Mouse (Mus musculus): ENCODE results near the gene Pstk. TPM values are rescaled to one million over a fixed set of nuclear protein-coding genes. Genes with fewer than 3 reads are reported as not detected.

The Pstk gene
- polyA plus RNA-seq, 1 experiment = 23.9 TPM

GRCm38 (mm10) chr7:131337502-131338068, 33.4 kb upstream of the Pstk start:
- H3K36me3 ChIP-seq (ENCODE audit: control insufficient read depth, insufficient read depth, low read length) = peaks cover 4% of the 10 kb centered on the region
- no peak overlapping the region for H3K4me3 ChIP-seq (ENCODE audit: extremely low read depth, insufficient read depth, insufficient read length)
- DNase-seq (ENCODE audit: low read depth in 1 of 2, low spot score in 2 of 2) = no peak
- 85% methylated on average over 8 of the region's 8 CpGs for WGBS
- no peak overlapping the region for H3K27ac ChIP-seq (ENCODE audit: insufficient read depth, low read length)
- TF ChIP-seq POLR2A (IDR thresholded peaks at IDR 0.05; ENCODE audit: low read depth, low read length) (no peak), CTCF (IDR thresholded peaks at IDR 0.05; ENCODE audit: extremely low read depth, insufficient read depth, insufficient read length, insufficient replicate concordance) (no peak)
- H3K4me1 ChIP-seq (ENCODE audit: control insufficient read depth, insufficient read depth, insufficient read length) = no peaks in the 10 kb centered on the region
- H3K27me3 ChIP-seq (ENCODE audit: control insufficient read depth, insufficient read depth, low read length) = no peaks in the 10 kb centered on the region

DNA sequence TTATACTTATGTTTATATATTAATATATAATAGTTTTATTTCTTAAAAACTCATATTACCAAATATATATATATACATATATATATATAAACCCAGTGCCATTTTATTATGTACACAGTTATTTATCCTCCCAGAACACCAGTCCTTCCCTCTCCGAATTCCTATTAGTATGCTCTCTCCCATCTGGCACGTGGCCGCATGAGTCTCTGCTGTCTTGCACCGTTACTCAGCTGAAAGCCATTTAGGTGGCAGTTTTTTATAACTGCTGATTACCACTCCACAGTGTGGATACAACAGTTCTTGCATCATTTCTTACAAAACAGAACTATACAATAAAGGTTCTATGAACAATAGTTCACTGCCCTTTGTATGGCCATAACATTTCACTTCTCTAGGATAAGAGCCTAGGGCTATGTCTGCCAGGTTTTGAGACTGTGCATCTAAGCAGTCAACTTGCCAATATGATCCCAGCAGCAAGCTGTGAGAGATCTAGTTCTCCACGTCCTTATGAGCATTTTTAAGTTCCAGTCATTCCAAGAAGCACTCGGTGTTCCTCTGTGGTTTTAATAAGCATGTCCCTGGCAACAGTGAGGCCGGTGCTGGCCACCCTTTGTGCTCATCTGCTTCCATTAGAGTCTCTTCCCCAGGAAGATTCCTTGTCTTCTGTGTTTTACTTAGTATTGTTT, 24.9 kb upstream of the Pstk start:
- no peak for DNase-seq (ENCODE audit: low read depth in 1 of 2, low spot score in 2 of 2)
- TF ChIP-seq POLR2A (IDR thresholded peaks at IDR 0.05; ENCODE audit: low read depth, low read length) = no peak
- no peak for TF ChIP-seq CTCF (IDR thresholded peaks at IDR 0.05; ENCODE audit: extremely low read depth, insufficient read depth, insufficient read length, insufficient replicate concordance)
- no peaks in the 10 kb centered on the region for H3K27me3 ChIP-seq (ENCODE audit: control insufficient read depth, insufficient read depth, low read length)
- WGBS = 93% methylated on average over 7 of the region's 7 CpGs
- H3K36me3 ChIP-seq (ENCODE audit: control insufficient read depth, insufficient read depth, low read length) = peaks cover 22% of the 10 kb centered on the region
- no peak overlapping the region for H3K27ac ChIP-seq (ENCODE audit: insufficient read depth, low read length)
- no peaks in the 10 kb centered on the region for H3K4me1 ChIP-seq (ENCODE audit: control insufficient read depth, insufficient read depth, insufficient read length)
- H3K4me3 ChIP-seq (ENCODE audit: extremely low read depth, insufficient read depth, insufficient read length) = no peak overlapping the region

- 93% methylated on average over 13 of the region's 13 CpGs for WGBS
- H3K27ac ChIP-seq (ENCODE audit: insufficient read depth, low read length) = no peak overlapping the region
- H3K4me1 ChIP-seq (ENCODE audit: control insufficient read depth, insufficient read depth, insufficient read length) = no peaks in the 10 kb centered on the region
- H3K27me3 ChIP-seq (ENCODE audit: control insufficient read depth, insufficient read depth, low read length) = no peaks in the 10 kb centered on the region
- TF ChIP-seq CTCF (IDR thresholded peaks at IDR 0.05; ENCODE audit: extremely low read depth, insufficient read depth, insufficient read length, insufficient replicate concordance) = no peak
- TF ChIP-seq POLR2A (IDR thresholded peaks at IDR 0.05; ENCODE audit: low read depth, low read length) = no peak
- H3K4me3 ChIP-seq (ENCODE audit: extremely low read depth, insufficient read depth, insufficient read length) = no peak overlapping the region
- no peak for DNase-seq (ENCODE audit: low read depth in 1 of 2, low spot score in 2 of 2)
- peaks cover 14% of the 10 kb centered on the region for H3K36me3 ChIP-seq (ENCODE audit: control insufficient read depth, insufficient read depth, low read length)
Observed at GRCm38 (mm10) chr7:131356105-131356504, 14.8 kb upstream of the Pstk start.

DNA sequence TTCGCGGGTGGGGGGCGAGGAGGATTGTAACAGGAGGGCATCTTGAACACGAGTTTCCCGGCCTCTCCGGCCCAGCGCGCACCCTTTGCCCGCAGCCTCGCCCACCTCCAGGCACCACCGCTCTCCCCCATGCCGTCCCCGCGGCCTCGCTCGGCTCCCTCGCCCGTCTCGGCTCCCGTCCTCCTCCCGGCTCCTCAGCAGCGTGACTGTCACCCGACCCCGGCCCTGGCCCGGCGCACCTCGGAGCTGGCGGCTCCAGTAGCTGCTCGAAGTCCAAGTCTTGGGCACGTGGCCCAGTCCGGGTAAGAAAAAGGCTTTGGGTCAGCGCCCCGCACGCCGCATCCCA, 8.7 kb upstream of the Pstk start:
- H3K4me3 ChIP-seq (ENCODE audit: extremely low read depth, insufficient read depth, insufficient read length) = peak overlapping the region; percentile 98
- no peak for DNase-seq (ENCODE audit: low read depth in 1 of 2, low spot score in 2 of 2)
- H3K27me3 ChIP-seq (ENCODE audit: control insufficient read depth, insufficient read depth, low read length) = no peaks in the 10 kb centered on the region
- H3K4me1 ChIP-seq (ENCODE audit: control insufficient read depth, insufficient read depth, insufficient read length) = peaks cover 3% of the 10 kb centered on the region; the same call in 1 of the 2 replicates
- peak overlapping the region; percentile 75 for H3K27ac ChIP-seq (ENCODE audit: insufficient read depth, low read length)
- no peak for TF ChIP-seq CTCF (IDR thresholded peaks at IDR 0.05; ENCODE audit: extremely low read depth, insufficient read depth, insufficient read length, insufficient replicate concordance)
- no peak for TF ChIP-seq POLR2A (IDR thresholded peaks at IDR 0.05; ENCODE audit: low read depth, low read length)
- peaks cover 1% of the 10 kb centered on the region for H3K36me3 ChIP-seq (ENCODE audit: control insufficient read depth, insufficient read depth, low read length)
- 2% methylated on average over 35 of the region's 35 CpGs for WGBS

DNA sequence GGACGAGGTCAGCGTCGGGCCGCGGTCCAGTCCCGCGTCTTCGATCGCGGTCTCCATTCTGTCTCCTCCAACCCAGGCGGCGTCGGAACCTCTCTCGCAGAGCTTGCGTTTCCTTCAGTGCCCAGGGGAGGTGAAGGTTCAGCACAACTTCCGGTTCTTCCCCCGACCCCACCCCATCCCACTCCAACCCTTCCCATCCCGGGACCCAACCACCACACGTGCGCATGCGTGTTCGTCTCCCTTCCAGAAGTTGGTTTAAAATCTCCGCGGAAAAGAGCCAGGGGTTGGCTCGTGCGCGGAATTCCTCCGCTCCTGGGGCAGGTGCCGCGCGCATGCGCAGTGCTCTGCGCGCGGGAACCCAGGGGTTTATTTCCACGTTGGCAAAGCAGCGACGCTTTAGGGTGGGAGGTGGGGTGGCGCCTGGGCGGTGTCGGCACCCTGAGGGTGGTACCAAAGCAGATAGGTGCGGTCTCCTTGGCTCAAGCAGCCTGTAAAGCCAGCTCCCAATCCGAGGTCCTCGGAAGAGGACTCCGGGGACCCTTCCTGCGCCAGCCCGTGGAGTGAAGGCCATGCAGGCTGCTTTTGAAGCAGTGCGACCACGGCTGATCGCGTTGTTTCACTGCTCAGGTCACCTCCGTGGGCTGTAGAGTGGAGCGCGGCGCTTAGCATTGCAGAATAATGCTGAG, 8.2 kb upstream of the Pstk start, which contains the start of gene 2310057M21Rik:
Gene 2310057M21Rik (minus strand): TSS at position 145 of the 686 bp plus-strand sequence.
- TF ChIP-seq POLR2A (IDR thresholded peaks at IDR 0.05; ENCODE audit: low read depth, low read length) (no peak; the same call in 1 of the 2 replicates), CTCF (IDR thresholded peaks at IDR 0.05; ENCODE audit: extremely low read depth, insufficient read depth, insufficient read length, insufficient replicate concordance) (no peak)
- H3K27me3 ChIP-seq (ENCODE audit: control insufficient read depth, insufficient read depth, low read length) = no peaks in the 10 kb centered on the region

DNA sequence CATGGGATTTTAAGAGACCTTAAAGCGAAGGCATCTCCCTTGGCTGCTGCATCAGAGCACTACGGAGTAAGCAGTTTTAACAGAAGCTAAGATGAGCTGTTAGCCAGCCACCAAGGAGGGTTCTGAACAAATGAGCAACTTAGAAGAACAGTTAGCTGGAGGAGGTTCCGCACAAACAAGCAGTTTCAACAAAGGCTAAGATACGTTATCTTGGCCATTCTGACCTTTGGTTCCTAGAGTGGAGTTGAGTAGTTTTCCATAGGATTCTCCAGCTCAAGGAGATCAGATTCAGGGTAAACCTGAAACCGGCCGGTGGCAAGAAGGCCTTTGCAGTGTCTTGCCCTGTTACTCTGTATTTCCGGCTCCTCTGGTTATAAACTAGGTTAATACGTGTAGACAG, 6.8 kb upstream of the Pstk start:
- Histone ChIP-seq H3K27me3 (ENCODE audit: control insufficient read depth, insufficient read depth, low read length) (no peaks in the 10 kb centered on the region), H3K27ac (ENCODE audit: insufficient read depth, low read length) (no peak overlapping the region), H3K36me3 (ENCODE audit: control insufficient read depth, insufficient read depth, low read length) (peaks cover 1% of the 10 kb centered on the region; the same call in 1 of the 2 replicates), H3K4me1 (ENCODE audit: control insufficient read depth, insufficient read depth, insufficient read length) (peaks cover 3% of the 10 kb centered on the region; the same call in 1 of the 2 replicates), H3K4me3 (ENCODE audit: extremely low read depth, insufficient read depth, insufficient read length) (no peak overlapping the region)
- TF ChIP-seq CTCF (IDR thresholded peaks at IDR 0.05; ENCODE audit: extremely low read depth, insufficient read depth, insufficient read length, insufficient replicate concordance) (no peak), POLR2A (IDR thresholded peaks at IDR 0.05; ENCODE audit: low read depth, low read length) (no peak)
- WGBS = 96% methylated on average over 8 of the region's 8 CpGs
- no peak for DNase-seq (ENCODE audit: low read depth in 1 of 2, low spot score in 2 of 2)

More for the DNA sequence above, 8.2 kb upstream of the Pstk start, which contains the start of gene 2310057M21Rik:
- H3K4me3 ChIP-seq (ENCODE audit: extremely low read depth, insufficient read depth, insufficient read length) = peak within 1 kb of the TSS; percentile 98
- DNase-seq (ENCODE audit: low read depth in 1 of 2, low spot score in 2 of 2) = peak; percentile 78 to 84
- WGBS = under 1% methylated on average over 55 of the region's 55 CpGs
- H3K27ac ChIP-seq (ENCODE audit: insufficient read depth, low read length) = peak within 1 kb of the TSS; percentile 89
- peaks cover 1% of the 10 kb centered on the region; the same call in 1 of the 2 replicates for H3K36me3 ChIP-seq (ENCODE audit: control insufficient read depth, insufficient read depth, low read length)
- H3K4me1 ChIP-seq (ENCODE audit: control insufficient read depth, insufficient read depth, insufficient read length) = peaks cover 3% of the 10 kb centered on the region; the same call in 1 of the 2 replicates

All from spleen, adult 2 months (tissue).